Mouse (Mus musculus): ENCODE measurements around the gene Speg. TPM values are rescaled to one million over a fixed set of nuclear protein-coding genes. Genes with fewer than 3 reads are reported as not detected.

Gene Speg
- polyA plus RNA-seq, 1 experiment: 21.2 TPM

DNA sequence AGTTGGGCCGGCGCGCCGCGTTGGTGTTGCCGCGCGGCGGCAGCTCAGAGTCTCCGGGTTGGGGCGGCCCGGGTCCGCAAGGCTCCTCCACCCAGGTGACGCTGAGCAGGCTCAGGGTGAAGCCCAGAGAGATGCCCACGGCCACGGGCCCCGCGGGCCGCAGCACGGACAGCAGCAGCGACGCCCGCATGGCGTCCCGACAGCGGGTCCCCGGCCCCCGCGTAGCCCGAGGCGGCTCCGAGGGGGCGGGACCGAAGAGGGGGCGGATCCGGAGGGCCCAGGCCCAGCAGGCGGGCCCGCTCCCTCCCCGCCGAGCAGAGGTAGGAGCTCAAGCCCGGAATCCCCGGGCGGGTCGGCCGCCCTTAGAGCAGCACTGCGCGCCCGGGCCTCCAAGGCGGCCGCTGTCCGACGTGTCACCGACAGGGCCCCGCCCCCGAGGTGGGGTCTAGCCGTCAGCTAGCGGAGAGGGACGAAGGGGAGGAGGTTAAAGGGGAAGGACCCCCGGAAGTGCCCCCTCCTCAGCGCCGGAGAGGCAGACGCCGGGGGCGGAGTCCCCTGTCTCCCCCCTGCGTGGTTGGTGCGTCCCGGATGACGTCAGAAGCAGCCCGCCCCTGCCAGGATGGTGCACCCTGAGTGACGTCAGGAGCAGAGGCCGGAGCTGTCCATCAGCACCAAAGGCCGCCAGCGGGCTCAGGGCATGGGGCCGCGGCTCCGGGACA lies 104.0 kb downstream of the Speg start, which contains the start of the genes Chpf and Tmem198:
Chpf (minus strand) TSS at position 392 of the 719 bp plus-strand sequence.
Tmem198 (plus strand) TSS at position 617 of the 719 bp plus-strand sequence.
- H3K4me1 ChIP-seq (ENCODE audit: control insufficient read depth, insufficient read depth, insufficient read length): peaks cover 19% of the 10 kb centered on the region
- peaks cover 15% of the 10 kb centered on the region for H3K36me3 ChIP-seq (ENCODE audit: control insufficient read depth, insufficient read depth, low read length)
- TF ChIP-seq CTCF (IDR thresholded peaks at IDR 0.05; ENCODE audit: extremely low read depth, insufficient read depth, insufficient read length, insufficient replicate concordance): no peak
- TF ChIP-seq POLR2A (IDR thresholded peaks at IDR 0.05; ENCODE audit: low read depth, low read length): peak; percentile 2; the same call in 1 of the 2 replicates
- WGBS: under 1% methylated on average over 75 of the region's 76 CpGs
- peak within 1 kb of the TSS; percentile 79 for H3K4me3 ChIP-seq (ENCODE audit: extremely low read depth, insufficient read depth, insufficient read length)
- peak within 1 kb of the TSS; percentile 84 for H3K27ac ChIP-seq (ENCODE audit: insufficient read depth, low read length)
- H3K27me3 ChIP-seq (ENCODE audit: control insufficient read depth, insufficient read depth, low read length): no peaks in the 10 kb centered on the region
- DNase-seq (ENCODE audit: low read depth in 1 of 2, low spot score in 2 of 2): peak; percentile 84 to 94

DNA sequence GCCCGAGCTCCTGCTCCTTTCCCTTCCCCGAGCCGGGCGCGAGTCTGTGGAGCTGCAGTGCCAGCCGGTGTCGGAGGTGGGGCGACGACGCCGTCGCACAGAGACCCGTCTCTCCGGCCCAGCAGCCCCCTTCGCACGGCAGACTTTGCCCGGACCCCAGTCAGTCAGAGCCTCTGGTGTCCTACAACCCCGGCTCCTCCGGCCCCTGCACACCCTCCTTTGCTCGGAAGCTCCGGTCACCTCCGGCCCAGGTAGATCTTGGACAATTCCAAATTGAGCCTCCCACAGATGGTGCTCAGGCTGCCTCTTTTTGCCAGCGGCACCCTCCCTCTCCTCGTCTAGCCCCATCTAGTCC lies 104.5 kb downstream of the Speg start:
- 5% methylated on average over 24 of the region's 24 CpGs for WGBS
- Histone ChIP-seq H3K4me1 (ENCODE audit: control insufficient read depth, insufficient read depth, insufficient read length) (peaks cover 19% of the 10 kb centered on the region), H3K4me3 (ENCODE audit: extremely low read depth, insufficient read depth, insufficient read length) (peak overlapping the region; percentile 79), H3K36me3 (ENCODE audit: control insufficient read depth, insufficient read depth, low read length) (peaks cover 15% of the 10 kb centered on the region), H3K27me3 (ENCODE audit: control insufficient read depth, insufficient read depth, low read length) (peaks cover 4% of the 10 kb centered on the region; the same call in 1 of the 2 replicates), H3K27ac (ENCODE audit: insufficient read depth, low read length) (no peak overlapping the region)
- no peak for DNase-seq (ENCODE audit: low read depth in 1 of 2, low spot score in 2 of 2)
- TF ChIP-seq CTCF (IDR thresholded peaks at IDR 0.05; ENCODE audit: extremely low read depth, insufficient read depth, insufficient read length, insufficient replicate concordance) (no peak), POLR2A (IDR thresholded peaks at IDR 0.05; ENCODE audit: low read depth, low read length) (no peak)

DNA sequence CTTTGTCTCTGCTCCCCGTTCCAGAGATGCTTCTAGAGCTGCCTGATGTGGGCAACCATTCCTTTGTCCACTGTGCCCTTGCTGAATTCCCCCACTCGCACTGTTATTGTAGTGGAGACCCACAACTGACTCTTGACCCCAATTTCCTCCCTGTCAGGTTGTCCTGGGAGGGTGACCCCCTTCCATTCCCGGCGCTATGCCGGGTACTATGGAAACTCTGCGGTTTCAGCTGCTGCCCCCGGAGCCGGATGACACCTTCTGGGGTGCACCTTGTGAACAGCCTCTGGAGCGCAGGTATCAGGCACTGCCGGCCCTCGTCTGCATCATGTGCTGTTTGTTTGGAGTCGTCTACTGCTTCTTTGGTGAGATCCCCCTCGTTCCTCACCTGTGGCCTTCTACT lies 104.9 kb downstream of the Speg start:
- 26% methylated on average over 13 of the region's 13 CpGs for WGBS
- DNase-seq (ENCODE audit: low read depth in 1 of 2, low spot score in 2 of 2): no peak
- peaks cover 11% of the 10 kb centered on the region for H3K36me3 ChIP-seq (ENCODE audit: control insufficient read depth, insufficient read depth, low read length)
- TF ChIP-seq CTCF (IDR thresholded peaks at IDR 0.05; ENCODE audit: extremely low read depth, insufficient read depth, insufficient read length, insufficient replicate concordance) (no peak), POLR2A (IDR thresholded peaks at IDR 0.05; ENCODE audit: low read depth, low read length) (no peak)
- no peak overlapping the region for H3K27ac ChIP-seq (ENCODE audit: insufficient read depth, low read length)
- H3K4me1 ChIP-seq (ENCODE audit: control insufficient read depth, insufficient read depth, insufficient read length): peaks cover 19% of the 10 kb centered on the region
- no peak overlapping the region for H3K4me3 ChIP-seq (ENCODE audit: extremely low read depth, insufficient read depth, insufficient read length)
- peaks cover 7% of the 10 kb centered on the region; the same call in 1 of the 2 replicates for H3K27me3 ChIP-seq (ENCODE audit: control insufficient read depth, insufficient read depth, low read length)

DNA sequence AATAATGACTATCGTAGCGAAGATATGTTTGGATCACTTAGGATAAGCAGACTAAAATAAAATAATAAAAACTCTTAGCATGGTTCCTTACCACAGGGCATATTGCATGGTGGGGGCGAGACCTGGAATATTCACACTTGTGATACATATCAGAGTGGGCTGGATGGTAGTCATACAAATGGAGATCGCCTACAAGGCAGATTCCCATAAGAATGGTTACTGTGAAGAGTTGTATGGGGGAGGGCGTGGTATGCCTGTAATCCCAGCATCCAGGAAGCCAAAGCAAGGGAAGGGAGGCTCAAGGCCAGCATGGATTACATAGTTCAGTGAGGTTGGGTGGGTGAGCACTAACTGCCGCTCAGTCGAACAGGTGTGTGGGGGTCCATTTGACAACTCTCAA lies 105.6 kb downstream of the Speg start:
- DNase-seq (ENCODE audit: low read depth in 1 of 2, low spot score in 2 of 2): no peak
- Histone ChIP-seq H3K36me3 (ENCODE audit: control insufficient read depth, insufficient read depth, low read length) (peaks cover 4% of the 10 kb centered on the region; the same call in 1 of the 2 replicates), H3K4me1 (ENCODE audit: control insufficient read depth, insufficient read depth, insufficient read length) (peaks cover 19% of the 10 kb centered on the region), H3K27ac (ENCODE audit: insufficient read depth, low read length) (no peak overlapping the region), H3K4me3 (ENCODE audit: extremely low read depth, insufficient read depth, insufficient read length) (no peak overlapping the region), H3K27me3 (ENCODE audit: control insufficient read depth, insufficient read depth, low read length) (peaks cover 8% of the 10 kb centered on the region; the same call in 1 of the 2 replicates)
- 85% methylated on average over 7 of the region's 7 CpGs for WGBS
- no peak for TF ChIP-seq POLR2A (IDR thresholded peaks at IDR 0.05; ENCODE audit: low read depth, low read length)
- no peak for TF ChIP-seq CTCF (IDR thresholded peaks at IDR 0.05; ENCODE audit: extremely low read depth, insufficient read depth, insufficient read length, insufficient replicate concordance)

Other genes with a start within 250 kb of the Speg start
- gene Slc23a3, start 241.4 kb upstream of the Speg start, polyA plus RNA-seq (2012; rRNA removed): 0.30 and 0.50 TPM in 2 replicates
- 59.3 and 71.7 TPM in 2 replicates for gene Cnppd1, start 232.6 kb upstream of the Speg start, polyA plus RNA-seq (2012; rRNA removed)
- gene Retreg2, start 232.5 kb upstream of the Speg start, polyA plus RNA-seq (2012; rRNA removed): 88.2 and 101 TPM in 2 replicates
- 47.7 and 53.2 TPM in 2 replicates for gene Zfand2b, start 206.7 kb upstream of the Speg start, polyA plus RNA-seq (2012; rRNA removed)
- 14.0 and 15.7 TPM in 2 replicates for gene Abcb6, start 194.9 kb upstream of the Speg start, polyA plus RNA-seq (2012; rRNA removed)
- 15.5 and 15.9 TPM in 2 replicates for gene Ankzf1, start 183.1 kb upstream of the Speg start, polyA plus RNA-seq (2012; rRNA removed)
- 34.5 and 40.8 TPM in 2 replicates for gene Atg9a, start 183.1 kb upstream of the Speg start, polyA plus RNA-seq (2012; rRNA removed)
- 5.3 and 5.7 TPM in 2 replicates for gene Glb1l, start 164.5 kb upstream of the Speg start, polyA plus RNA-seq (2012; rRNA removed)
- 121 and 131 TPM in 2 replicates for gene Stk16, start 164.5 kb upstream of the Speg start, polyA plus RNA-seq (2012; rRNA removed)
- 123 and 132 TPM in 2 replicates for gene Tuba4a, start 155.4 kb upstream of the Speg start, polyA plus RNA-seq (2012; rRNA removed)
- gene A630095N17Rik, start 143.2 kb upstream of the Speg start, polyA plus RNA-seq (2012; rRNA removed): 0.19 TPM in 1 of 2 replicates, not detected in the other
- 32.6 and 45.8 TPM in 2 replicates for gene Dnajb2, start 138.9 kb upstream of the Speg start, polyA plus RNA-seq (2012; rRNA removed)
- gene Ptprn, start 110.8 kb upstream of the Speg start, polyA plus RNA-seq (2012; rRNA removed): 0.22 and 0.35 TPM in 2 replicates
- 0.18 TPM in 1 of 2 replicates, not detected in the other for gene Resp18, start 96.9 kb upstream of the Speg start, polyA plus RNA-seq (2012; rRNA removed)
- gene Dnpep, start 57.3 kb upstream of the Speg start, polyA plus RNA-seq (2012; rRNA removed): 76.1 and 81.0 TPM in 2 replicates
- gene Des, start 15.0 kb upstream of the Speg start, polyA plus RNA-seq (2012; rRNA removed): 40.5 and 49.3 TPM in 2 replicates
- gene Gmppa, start 60.6 kb downstream of the Speg start, polyA plus RNA-seq (2012; rRNA removed): 85.1 and 101 TPM in 2 replicates
- 0.02 and 0.05 TPM in 2 replicates for gene Asic4, start 75.1 kb downstream of the Speg start, polyA plus RNA-seq (2012; rRNA removed)
- 30.4 and 40.6 TPM in 2 replicates for gene Chpf, start 104.0 kb downstream of the Speg start, polyA plus RNA-seq (2012; rRNA removed)
- gene Tmem198, start 104.2 kb downstream of the Speg start, polyA plus RNA-seq (2012; rRNA removed): 2.6 and 3.6 TPM in 2 replicates
- 7.8 and 7.9 TPM in 2 replicates for gene Obsl1, start 131.2 kb downstream of the Speg start, polyA plus RNA-seq (2012; rRNA removed)
- gene Inha, start 131.8 kb downstream of the Speg start, polyA plus RNA-seq (2012; rRNA removed): 2.9 TPM in 2 replicates
- gene Stk11ip, start 146.2 kb downstream of the Speg start, polyA plus RNA-seq (2012; rRNA removed): 73.8 and 77.3 TPM in 2 replicates
- 3.9 and 4.5 TPM in 2 replicates for gene Slc4a3, start 171.0 kb downstream of the Speg start, polyA plus RNA-seq (2012; rRNA removed)

All from spleen, adult 2 months (tissue).